Mouse (Mus musculus) gonadal fat pad, adult 2 months (tissue): ENCODE results near the gene Mphosph9. TPM values are rescaled to one million over a fixed set of nuclear protein-coding genes. Genes with fewer than 3 reads are reported as not detected.
"Not testable (repeated sequence)": the region's sequence is repeated elsewhere in the genome, so short reads cannot be mapped to it uniquely, and the experiment has no call there.

Experiments
- DNase-seq: peaks from one replicate; pipeline ENCODE4 v3.0.0-alpha.2; 2012; ENCODE audit warnings: low read depth
- polyA plus RNA-seq: library from polyadenylated mRNA; depleted of rRNA; stranded (reverse); fragments of >200 nt; gene quantifications from 2 replicates; pipeline ENCODE4 v1.2.3, GENCODE M21; 2012

The Mphosph9 gene
- polyA plus RNA-seq, 1 experiment = 3.6 TPM

- DNase-seq = no peak
These were observed 15.1 kb upstream of the Mphosph9 start for GRCm38 (mm10) chr5:124342897-124343296.

GRCm38 (mm10) chr5:124341753-124342339 is 14.1 kb upstream of the Mphosph9 start:
- not testable (repeated sequence) for DNase-seq

GRCm38 (mm10) chr5:124338791-124339190 is 11.0 kb upstream of the Mphosph9 start:
- DNase-seq = no peak

- no peak for DNase-seq
These were observed 10.1 kb upstream of the Mphosph9 start for GRCm38 (mm10) chr5:124337909-124338308.

- no peak for DNase-seq
These were observed 9.3 kb upstream of the Mphosph9 start for GRCm38 (mm10) chr5:124337103-124337502.

- no peak for DNase-seq
These were observed 6.6 kb upstream of the Mphosph9 start for GRCm38 (mm10) chr5:124334392-124334791.

- DNase-seq = no peak
These were observed 2.3 kb upstream of the Mphosph9 start for GRCm38 (mm10) chr5:124330086-124330485.

GRCm38 (mm10) chr5:124326829-124327228 is 943 bp downstream of the Mphosph9 start:
- no peak for DNase-seq

GRCm38 (mm10) chr5:124317648-124318047 is 10.1 kb downstream of the Mphosph9 start:
- DNase-seq = no peak

- no peak for DNase-seq
These were observed 11.8 kb downstream of the Mphosph9 start for GRCm38 (mm10) chr5:124315941-124316340.

GRCm38 (mm10) chr5:124315498-124315897 is 12.3 kb downstream of the Mphosph9 start:
- DNase-seq = no peak

GRCm38 (mm10) chr5:124310091-124310490 is 17.7 kb downstream of the Mphosph9 start:
- no peak for DNase-seq

- DNase-seq = no peak
These were observed 18.6 kb downstream of the Mphosph9 start for GRCm38 (mm10) chr5:124309155-124309554.

- DNase-seq = not testable (repeated sequence)
These were observed 24.9 kb downstream of the Mphosph9 start for GRCm38 (mm10) chr5:124302853-124303252.

GRCm38 (mm10) chr5:124300132-124300531 is 27.6 kb downstream of the Mphosph9 start:
- no peak for DNase-seq

GRCm38 (mm10) chr5:124299307-124299706 is 28.5 kb downstream of the Mphosph9 start:
- DNase-seq = not testable (repeated sequence)

- no peak for DNase-seq
These were observed 31.3 kb downstream of the Mphosph9 start for GRCm38 (mm10) chr5:124296475-124296874.

- DNase-seq = no peak
These were observed 33.8 kb downstream of the Mphosph9 start for GRCm38 (mm10) chr5:124293967-124294366.

GRCm38 (mm10) chr5:124290216-124290615 is 37.6 kb downstream of the Mphosph9 start:
- no peak for DNase-seq

- DNase-seq = no peak
These were observed 40.0 kb downstream of the Mphosph9 start for GRCm38 (mm10) chr5:124287616-124288247.

- no peak for DNase-seq
These were observed 43.4 kb downstream of the Mphosph9 start for GRCm38 (mm10) chr5:124284330-124284729.

- DNase-seq = no peak
These were observed 44.9 kb downstream of the Mphosph9 start for GRCm38 (mm10) chr5:124282854-124283253.

GRCm38 (mm10) chr5:124270226-124270625 is 57.5 kb downstream of the Mphosph9 start:
- no peak for DNase-seq

GRCm38 (mm10) chr5:124269661-124270060 is 58.1 kb downstream of the Mphosph9 start:
- no peak for DNase-seq
